Mouse (Mus musculus) heart, adult 2 months (tissue): ENCODE results near the gene Slc4a5.

Experiments used
- CTCF ChIP-seq: fragments of 200-600 bp; IDR thresholded peaks from 2 replicates; pipeline ENCODE4 v1.8.1; 2022; ENCODE audit warnings: antibody characterized with exemption, mild to moderate bottlenecking, moderate library complexity
- EP300 ChIP-seq: fragments of 200-500 bp; IDR thresholded peaks from 2 replicates; pipeline ENCODE4 v1.6.1; 2011; ENCODE audit warnings: low read depth, low read length, control low read depth; ENCODE audit not compliant: insufficient read depth
- POLR2A ChIP-seq: fragments of 200-500 bp; IDR thresholded peaks from 2 replicates; pipeline ENCODE4 v1.6.1; 2011; ENCODE audit warnings: mild to moderate bottlenecking, low read depth, low read length, control low read depth; ENCODE audit not compliant: insufficient read depth

DNA sequence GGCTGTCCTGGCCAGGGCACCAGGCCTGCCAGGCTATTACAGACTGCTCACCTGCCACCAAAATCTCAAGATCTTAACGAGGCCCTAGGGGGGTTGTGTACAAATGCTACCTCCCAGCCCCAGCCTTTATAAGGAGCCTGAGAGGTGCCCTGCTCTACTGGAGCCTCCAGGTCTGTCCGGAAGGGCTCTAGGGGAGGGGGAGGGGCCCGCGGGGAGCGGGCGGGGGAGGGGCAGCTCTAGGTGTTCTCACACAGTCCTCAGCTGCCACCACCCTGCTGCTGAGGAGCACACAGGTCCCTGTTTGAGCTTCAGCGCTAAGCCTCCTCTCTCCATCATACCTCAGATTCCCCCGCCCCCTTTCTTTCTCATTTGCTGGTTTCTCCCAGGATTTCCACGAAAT lies 17.5 kb downstream of the Slc4a5 start:
- TF ChIP-seq POLR2A (no peak), EP300 (no peak), CTCF (no peak)
